Mouse (Mus musculus) forebrain, embryonic 11.5 days (tissue): ENCODE measurements around the gene Sel1l3. TPM values are rescaled to one million over a fixed set of nuclear protein-coding genes. Genes with fewer than 3 reads are reported as not detected.

ENCODE experiments used
- ATAC-seq: fragments of 200-750 bp; cut with Nextera tagmentation; replicated peaks from 2 replicates; pipeline ENCODE4 v1.8.0; 2017; ENCODE audit warnings: moderate TSS enrichment; ENCODE audit not compliant: low FRiP score
- DNase-seq: peaks from one replicate; pipeline ENCODE4 v3.0.0-alpha.2; 2017; ENCODE audit warnings: low spot score
- H3K27ac ChIP-seq: fragments of 300-500 bp; sonication (generic); 2 replicates; pipeline ENCODE4 v1.5.1; 2014; ENCODE audit warnings: low read depth, low read length
- H3K27me3 ChIP-seq: fragments of 300-500 bp; sonication (generic); 2 replicates; pipeline ENCODE4 v1.6.1; 2014; ENCODE audit warnings: mild to moderate bottlenecking, low read length, mixed read lengths; ENCODE audit not compliant: control insufficient read depth, insufficient read depth
- H3K36me3 ChIP-seq: fragments of 300-500 bp; sonication (generic); 2 replicates; pipeline ENCODE4 v1.6.1; 2014; ENCODE audit warnings: mild to moderate bottlenecking, low read length, moderate library complexity, mixed read lengths; ENCODE audit not compliant: control insufficient read depth, insufficient read depth
- H3K4me1 ChIP-seq: fragments of 300-500 bp; sonication (generic); replicated peaks from 2 replicates; pipeline ENCODE4 v1.6.1; 2014; ENCODE audit warnings: low read length, mixed read lengths; ENCODE audit not compliant: control insufficient read depth, insufficient read depth
- H3K4me2 ChIP-seq: fragments of 300-500 bp; sonication (generic); 2 replicates; pipeline ENCODE4 v1.6.1; 2014; ENCODE audit warnings: low read depth, mild to moderate bottlenecking, low read length, moderate library complexity, mixed read lengths; ENCODE audit not compliant: severe bottlenecking
- H3K4me3 ChIP-seq: fragments of 300-500 bp; sonication (generic); 2 replicates; pipeline ENCODE4 v1.5.1; 2014; ENCODE audit warnings: low read depth, low read length
- H3K9ac ChIP-seq: fragments of 300-500 bp; sonication (generic); 2 replicates; pipeline ENCODE4 v1.6.1; 2014; ENCODE audit warnings: low read length
- H3K9me3 ChIP-seq: fragments of 300-500 bp; sonication (generic); 2 replicates; pipeline ENCODE4 v1.6.1; 2016; ENCODE audit warnings: low read length, mixed read lengths; ENCODE audit not compliant: control insufficient read depth
- WGBS: fragments of 180-500 bp; shearing (Covaris S2); extraction: QIAGEN DNeasy Blood & Tissue Kit; methylation state at CpG from one replicate; pipeline ENCODE4 v1.1.7; 2014; 5-methylcytosine and 5-hydroxymethylcytosine counted together
- polyA plus RNA-seq: library from polyadenylated mRNA; unstranded; fragments of >200 nt; fragmentation: Nextera tagmentation; extraction: Ambion mirVana; gene quantifications from 2 replicates; pipeline ENCODE4 v1.2.1, GENCODE M21; 2014

Gene Sel1l3
- polyA plus RNA-seq, 1 experiment from 2014 or later: 10.4 TPM

DNA sequence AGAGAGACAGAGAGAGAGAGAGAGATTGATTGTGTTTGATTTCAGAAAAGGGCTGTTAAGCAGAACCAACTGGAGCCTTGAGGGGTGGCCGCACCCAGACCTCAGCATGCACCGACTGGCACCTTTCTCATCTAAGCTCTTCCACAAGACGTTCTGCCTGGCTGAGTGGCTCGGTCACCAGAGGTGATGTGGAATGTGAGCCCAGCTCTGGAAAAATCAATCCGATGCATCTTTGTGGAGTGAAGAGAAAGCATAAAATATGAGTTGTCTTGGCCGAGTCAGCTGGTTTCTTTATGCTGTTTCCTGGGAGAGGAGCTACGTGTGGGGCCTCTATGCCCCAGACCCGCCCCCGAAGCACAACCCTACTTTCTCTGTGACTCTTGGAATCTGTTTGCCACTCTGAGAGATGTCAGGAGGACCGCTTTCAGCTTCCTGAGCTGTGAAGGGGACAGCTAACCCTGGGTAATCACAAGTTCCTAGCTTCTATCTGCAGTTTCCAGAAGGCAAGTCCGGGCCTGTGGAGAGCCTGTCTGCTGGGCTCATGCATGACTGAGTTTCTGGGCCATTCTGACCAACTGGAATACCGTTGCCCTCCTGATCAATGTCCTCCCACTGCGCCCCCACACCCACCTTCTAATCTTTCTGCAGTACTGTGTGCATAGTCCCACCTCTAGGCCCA is 109.4 kb downstream of the Sel1l3 start:
- Histone ChIP-seq H3K9me3 (no peaks in the 10 kb centered on the region), H3K4me1 (no peaks in the 10 kb centered on the region), H3K4me2 (no peak overlapping the region), H3K4me3 (no peak overlapping the region), H3K36me3 (no peaks in the 10 kb centered on the region), H3K9ac (no peak overlapping the region), H3K27ac (no peak overlapping the region), H3K27me3 (no peaks in the 10 kb centered on the region)
- no peak for ATAC-seq
- no peak for DNase-seq
- 87% methylated on average over 13 of the region's 13 CpGs for WGBS

DNA sequence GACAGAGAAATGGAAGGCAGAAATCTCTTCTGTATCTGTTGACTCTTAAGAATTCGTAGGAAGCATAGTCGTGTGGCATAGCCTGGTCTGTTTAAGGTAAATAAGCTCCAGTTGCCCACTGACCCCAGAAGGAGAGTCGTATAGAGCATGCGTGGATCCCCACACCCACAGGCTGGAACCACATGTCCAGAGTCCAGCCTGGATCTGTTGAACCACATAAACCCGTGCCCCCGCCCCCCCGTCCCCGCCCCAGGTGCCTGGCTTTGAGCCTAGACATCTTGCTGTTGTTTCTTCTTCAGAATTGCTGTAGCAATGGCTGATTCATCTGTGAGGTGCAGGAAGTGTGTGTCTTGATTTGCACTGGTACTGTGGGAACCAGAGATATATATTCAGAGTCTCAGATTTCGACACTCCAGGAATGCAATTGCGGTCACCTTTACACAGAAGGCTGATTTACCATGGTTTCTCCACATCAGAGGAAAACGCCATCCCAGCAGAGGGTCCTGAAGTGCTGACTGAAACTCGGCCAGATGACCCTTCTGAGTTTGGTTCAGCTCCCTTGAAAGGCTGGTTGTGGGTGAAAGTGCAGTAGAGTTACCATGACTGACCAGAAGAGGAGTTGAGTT is 111.8 kb downstream of the Sel1l3 start:
- no peak overlapping the region for H3K4me3 ChIP-seq
- no peak overlapping the region for H3K27ac ChIP-seq
- 83% methylated on average over 12 of the region's 12 CpGs for WGBS
- no peaks in the 10 kb centered on the region for H3K4me1 ChIP-seq
- ATAC-seq (no peak), DNase-seq (no peak)
- H3K27me3 ChIP-seq: no peaks in the 10 kb centered on the region
- no peak overlapping the region for H3K4me2 ChIP-seq
- no peaks in the 10 kb centered on the region for H3K36me3 ChIP-seq
- no peaks in the 10 kb centered on the region for H3K9me3 ChIP-seq
- H3K9ac ChIP-seq: no peak overlapping the region

DNA sequence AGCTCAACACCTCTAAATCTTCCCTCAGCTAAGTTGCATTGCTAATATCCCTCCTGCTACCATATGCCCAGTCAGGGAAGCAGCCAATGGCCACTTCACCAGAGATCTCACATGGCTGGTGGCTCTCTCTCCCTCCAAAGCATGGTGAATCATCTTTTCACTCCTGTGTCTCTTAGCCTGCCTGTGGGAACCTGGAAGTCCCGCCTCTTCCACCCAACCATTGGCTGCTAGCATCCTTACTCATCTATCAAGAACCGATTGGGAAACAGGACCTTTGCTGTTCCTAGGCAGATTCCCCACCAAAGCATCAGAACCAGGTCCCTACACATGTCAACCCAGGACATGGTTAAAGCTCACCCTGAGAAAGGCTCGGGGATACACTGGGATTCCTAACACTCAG is 122.4 kb downstream of the Sel1l3 start:
- no peak for DNase-seq
- Histone ChIP-seq H3K9me3 (no peaks in the 10 kb centered on the region), H3K4me3 (no peak overlapping the region), H3K4me1 (no peaks in the 10 kb centered on the region), H3K27ac (no peak overlapping the region), H3K4me2 (no peak overlapping the region), H3K27me3 (no peaks in the 10 kb centered on the region), H3K9ac (no peak overlapping the region), H3K36me3 (no peaks in the 10 kb centered on the region)
- WGBS: 65% methylated on average over 3 of the region's 3 CpGs
- ATAC-seq: no peak

GRCm38 (mm10) chr5:53087452-53087851 is 126.3 kb downstream of the Sel1l3 start:
- Histone ChIP-seq H3K4me1 (no peaks in the 10 kb centered on the region), H3K27me3 (no peaks in the 10 kb centered on the region), H3K36me3 (no peaks in the 10 kb centered on the region), H3K4me3 (no peak overlapping the region), H3K9me3 (no peaks in the 10 kb centered on the region), H3K9ac (no peak overlapping the region), H3K4me2 (no peak overlapping the region), H3K27ac (no peak overlapping the region)
- 89% methylated on average over 7 of the region's 7 CpGs for WGBS
- no peak for DNase-seq
- no peak for ATAC-seq

DNA sequence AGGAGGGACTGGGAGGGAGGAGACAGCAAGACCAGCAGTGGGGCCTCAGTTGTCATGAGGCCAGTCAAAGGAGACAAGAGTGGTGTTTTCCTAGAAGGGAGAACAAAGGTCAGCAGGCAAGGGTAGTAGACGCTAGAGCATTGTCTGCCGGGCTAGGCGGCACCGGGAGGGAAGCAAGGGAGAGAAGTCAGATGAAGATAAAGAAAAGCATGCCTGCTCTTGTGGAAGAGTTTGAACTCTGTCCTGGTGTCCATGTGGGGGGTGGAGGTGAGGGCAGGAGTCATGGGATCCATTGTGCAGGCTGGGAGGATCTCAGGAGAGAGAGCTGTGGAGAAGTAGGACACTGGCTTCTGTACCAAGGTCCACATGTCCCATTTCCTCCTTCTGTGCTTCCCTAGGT is 135.3 kb downstream of the Sel1l3 start:
- no peaks in the 10 kb centered on the region for H3K36me3 ChIP-seq
- DNase-seq: no peak
- H3K9ac ChIP-seq: no peak overlapping the region
- no peak overlapping the region for H3K4me3 ChIP-seq
- 84% methylated on average over 4 of the region's 4 CpGs for WGBS
- no peaks in the 10 kb centered on the region for H3K4me1 ChIP-seq
- H3K27me3 ChIP-seq: no peaks in the 10 kb centered on the region
- no peak overlapping the region for H3K4me2 ChIP-seq
- no peak for ATAC-seq
- no peaks in the 10 kb centered on the region for H3K9me3 ChIP-seq
- no peak overlapping the region for H3K27ac ChIP-seq

- Histone ChIP-seq H3K4me1 (no peaks in the 10 kb centered on the region), H3K27ac (no peak overlapping the region), H3K9me3 (no peaks in the 10 kb centered on the region), H3K4me3 (no peak overlapping the region), H3K4me2 (no peak overlapping the region), H3K27me3 (no peaks in the 10 kb centered on the region), H3K9ac (no peak overlapping the region), H3K36me3 (no peaks in the 10 kb centered on the region)
- 85% methylated on average over 6 of the region's 6 CpGs for WGBS
- no peak for DNase-seq
- ATAC-seq: no peak
Observed at GRCm38 (mm10) chr5:53074553-53074952, 139.2 kb downstream of the Sel1l3 start.

DNA sequence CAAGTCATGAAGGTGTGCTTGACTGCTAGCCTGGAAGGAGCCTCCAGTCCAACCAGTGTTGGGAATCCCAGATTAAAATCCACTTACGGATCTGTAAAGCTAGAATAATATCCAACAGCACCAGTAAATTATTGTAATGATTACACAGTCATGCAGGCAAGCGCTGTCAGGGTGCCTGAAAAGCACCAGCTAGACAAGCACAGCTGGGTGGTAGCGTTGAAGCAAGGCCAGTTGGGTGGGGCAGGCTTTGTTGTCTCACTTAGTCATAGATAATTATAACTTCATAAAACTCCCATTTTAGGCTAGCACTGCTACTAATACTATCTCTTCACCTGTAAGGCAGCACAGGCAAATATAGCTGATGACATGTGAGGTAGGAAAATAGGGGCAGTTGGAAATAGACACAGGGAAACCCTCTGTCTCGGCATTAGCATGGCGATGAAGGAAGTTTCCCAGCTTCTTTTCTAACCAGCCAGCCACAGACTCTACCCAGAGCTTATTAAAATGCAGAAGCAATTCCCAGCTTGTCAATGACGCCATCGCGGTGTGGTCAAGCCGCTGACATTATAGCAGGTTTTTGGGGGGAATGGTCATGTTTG is 152.1 kb downstream of the Sel1l3 start:
- Histone ChIP-seq H3K36me3 (no peaks in the 10 kb centered on the region), H3K27me3 (no peaks in the 10 kb centered on the region), H3K27ac (no peak overlapping the region), H3K9ac (no peak overlapping the region), H3K4me3 (no peak overlapping the region), H3K9me3 (no peaks in the 10 kb centered on the region), H3K4me2 (no peak overlapping the region), H3K4me1 (no peaks in the 10 kb centered on the region)
- 92% methylated on average over 9 of the region's 9 CpGs for WGBS
- DNase-seq: no peak
- ATAC-seq: no peak
